Mouse (Mus musculus) adrenal gland, adult (tissue): ENCODE results near the gene Sall4.
"Not testable (repeated sequence)": the region's sequence is repeated elsewhere in the genome, so short reads cannot be mapped to it uniquely, and the experiment has no call there.

ENCODE experiments used
- DNase-seq, 2 experiments: peaks; one replicate each; pipeline ENCODE4 v3.0.0; 2022 to 2023; ENCODE audit warnings: low spot score in 1 of 2; ENCODE audit not compliant: inconsistent age in 2 of 2

The Sall4 gene

GRCm38 (mm10) chr2:168761141-168761540 is 6.6 kb downstream of the Sall4 start:
- no peak for DNase-seq

GRCm38 (mm10) chr2:168744406-168744805 is 23.3 kb downstream of the Sall4 start:
- DNase-seq = not testable (repeated sequence)

GRCm38 (mm10) chr2:168742649-168743048 is 25.1 kb downstream of the Sall4 start:
- peak in 1 of 2 experiments; percentile 82 for DNase-seq

- peak; percentile 80 to 89 for DNase-seq
Measured at GRCm38 (mm10) chr2:168742059-168742627, 25.6 kb downstream of the Sall4 start, which contains the start of gene Atp9a. Gene Atp9a, minus strand, starts transcription at chr2:168742409.

GRCm38 (mm10) chr2:168741273-168742058 is 26.3 kb downstream of the Sall4 start:
- peak; percentile 85 to 94 for DNase-seq

GRCm38 (mm10) chr2:168740496-168740895 is 27.2 kb downstream of the Sall4 start:
- DNase-seq = no peak

GRCm38 (mm10) chr2:168738854-168739253 is 28.9 kb downstream of the Sall4 start:
- DNase-seq = no peak

GRCm38 (mm10) chr2:168737878-168738277 is 29.9 kb downstream of the Sall4 start:
- peak in 1 of 2 experiments; percentile 75 for DNase-seq

- peak; percentile 75 to 80 for DNase-seq
Measured at GRCm38 (mm10) chr2:168734023-168734422, 33.7 kb downstream of the Sall4 start.

GRCm38 (mm10) chr2:168731258-168731657 is 36.5 kb downstream of the Sall4 start:
- DNase-seq = no peak

GRCm38 (mm10) chr2:168729736-168730135 is 38.0 kb downstream of the Sall4 start:
- no peak for DNase-seq

- peak; percentile 61 to 76 for DNase-seq
Measured at GRCm38 (mm10) chr2:168728045-168728444, 39.7 kb downstream of the Sall4 start.

- peak; percentile 88 to 94 for DNase-seq
Measured at GRCm38 (mm10) chr2:168726007-168726406, 41.7 kb downstream of the Sall4 start.

- no peak for DNase-seq
Measured at GRCm38 (mm10) chr2:168721313-168721712, 46.4 kb downstream of the Sall4 start.

- no peak for DNase-seq
Measured at GRCm38 (mm10) chr2:168719742-168720141, 48.0 kb downstream of the Sall4 start.

- no peak for DNase-seq
Measured at GRCm38 (mm10) chr2:168718735-168719134, 49.0 kb downstream of the Sall4 start.

GRCm38 (mm10) chr2:168718267-168718666 is 49.5 kb downstream of the Sall4 start:
- no peak for DNase-seq

- peak; percentile 58 to 68 for DNase-seq
Measured at GRCm38 (mm10) chr2:168712199-168713176, 55.3 kb downstream of the Sall4 start.

GRCm38 (mm10) chr2:168710979-168711378 is 56.8 kb downstream of the Sall4 start:
- peak; percentile 36 to 54 for DNase-seq

GRCm38 (mm10) chr2:168707766-168708165 is 60.0 kb downstream of the Sall4 start:
- DNase-seq = no peak

- DNase-seq = no peak
Measured at GRCm38 (mm10) chr2:168702266-168702665, 65.5 kb downstream of the Sall4 start.
